Mouse (Mus musculus): ENCODE measurements at regions not wholly inside any gene's neighbourhood (a gene's known extent, or its start where the extent isn't known, plus 50 kb on each side); places are given as distances from the start of the nearest gene placed in this dataset.

DNA sequence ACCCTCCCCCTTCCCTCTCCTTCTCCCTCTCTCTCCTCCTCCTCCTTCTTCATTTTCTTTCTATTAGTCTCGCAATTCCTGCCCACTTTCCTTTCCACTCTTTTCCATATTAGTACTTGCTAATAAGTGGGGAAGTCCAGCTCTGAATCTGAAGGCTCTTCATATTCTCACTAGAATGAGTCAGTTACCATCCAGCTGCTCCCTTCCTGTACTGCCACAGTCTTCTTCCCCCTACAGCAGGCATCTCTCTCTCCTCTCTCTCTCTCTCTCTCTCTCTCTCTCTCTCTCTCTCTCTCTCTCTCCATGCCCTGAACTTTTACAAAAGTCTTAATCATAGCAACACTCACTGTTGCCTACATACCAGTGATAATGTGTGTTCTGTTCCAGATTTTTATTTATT is 226.6 kb upstream of the Pter start:
- DNase-seq (ENCODE audit: low spot score in 2 of 2): no peak

DNA sequence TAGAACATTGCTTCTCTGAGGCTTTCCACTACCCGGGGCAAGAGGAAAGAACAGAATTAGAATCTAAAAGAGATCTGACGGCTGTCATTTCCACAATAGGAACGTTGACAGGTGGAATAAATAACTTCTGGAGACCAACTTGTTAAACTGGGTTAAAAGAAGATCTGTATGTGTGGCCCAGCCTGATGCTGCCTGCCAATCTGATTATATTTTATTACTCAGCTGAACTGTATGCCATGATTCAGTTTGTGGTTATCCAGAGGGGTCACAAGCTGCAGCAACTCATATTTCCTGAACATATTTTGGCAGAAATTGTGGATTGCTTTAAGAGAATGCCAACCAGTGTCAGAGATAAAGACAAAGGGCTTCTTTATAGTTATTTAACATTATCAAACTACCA is 224.5 kb upstream of the Pter start:
- no peak for DNase-seq (ENCODE audit: low spot score in 2 of 2)

DNA sequence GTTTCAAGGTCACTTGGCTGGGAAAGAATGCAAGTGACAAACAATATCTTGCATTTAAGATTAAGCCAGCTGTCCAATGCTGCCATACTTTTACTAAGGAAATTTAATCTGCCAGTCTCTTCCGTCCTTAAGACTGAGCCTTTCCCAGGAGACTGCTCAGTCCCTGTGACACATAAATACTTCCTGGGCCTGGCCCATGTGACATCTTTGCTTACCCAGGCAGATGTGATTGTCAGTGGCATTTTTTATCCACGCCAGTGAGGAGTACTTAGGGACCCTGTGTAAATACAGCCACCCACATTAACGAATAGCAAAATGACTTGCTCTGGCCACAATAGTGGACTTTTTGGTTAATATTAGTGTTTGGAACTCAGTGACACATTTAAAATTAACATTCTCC is 216.3 kb upstream of the Pter start:
- no peak for DNase-seq (ENCODE audit: low spot score in 2 of 2)

DNA sequence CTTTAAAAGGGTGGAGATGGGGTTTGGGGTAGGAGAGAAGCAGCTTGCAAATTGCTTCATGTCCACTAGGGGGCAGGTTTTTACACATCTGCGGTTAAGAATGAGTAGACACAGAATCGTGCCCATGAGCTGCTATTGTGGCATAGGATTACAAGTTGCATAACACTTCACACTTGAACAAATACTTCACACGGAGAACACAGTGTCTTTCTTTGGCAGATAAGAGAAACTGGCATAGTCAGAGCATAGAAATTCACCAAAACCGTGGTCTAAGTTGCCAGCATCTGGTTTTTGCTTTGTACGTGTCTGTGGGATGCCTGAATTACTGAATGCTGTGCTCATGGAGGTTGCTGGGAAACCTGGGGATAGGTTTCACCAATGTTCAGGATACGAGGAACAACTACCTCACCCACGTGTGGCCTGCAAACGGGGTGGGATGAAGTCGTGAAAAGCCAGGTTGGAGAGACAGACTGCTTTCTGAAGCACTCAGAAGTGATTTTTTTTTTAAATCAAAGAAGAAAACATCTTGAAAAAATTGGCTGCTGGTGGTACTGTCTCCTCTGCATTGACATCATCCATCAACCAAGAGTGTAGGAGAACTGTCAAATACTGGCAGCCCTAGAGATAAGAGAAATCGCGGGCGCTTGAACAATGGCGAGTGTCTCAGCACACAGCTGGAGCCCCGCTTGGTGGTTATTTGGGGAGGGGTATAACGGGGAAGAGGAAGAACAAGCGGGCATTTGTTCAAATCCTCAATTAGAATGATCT is 214.5 kb upstream of the Pter start:
- DNase-seq (ENCODE audit: low spot score in 2 of 2): peak; percentile 70 to 76

DNA sequence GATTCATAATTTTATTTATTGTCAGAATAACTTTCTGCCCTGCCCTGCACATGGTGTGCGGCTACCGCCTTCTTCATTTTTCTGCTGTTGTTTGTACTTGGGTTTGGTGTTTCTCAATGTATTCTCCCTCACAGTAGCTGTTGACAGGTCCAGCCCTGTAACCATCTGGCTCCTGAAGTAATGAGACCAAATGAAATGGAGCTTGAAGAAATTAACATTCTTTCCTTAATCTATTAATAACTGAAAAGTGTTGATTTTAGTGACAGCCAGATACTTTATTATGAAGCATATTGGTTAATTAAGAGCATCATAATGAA is 214.0 kb upstream of the Pter start:
- peak in 1 of 2 experiments; percentile 29 for DNase-seq (ENCODE audit: low spot score in 2 of 2)

DNA sequence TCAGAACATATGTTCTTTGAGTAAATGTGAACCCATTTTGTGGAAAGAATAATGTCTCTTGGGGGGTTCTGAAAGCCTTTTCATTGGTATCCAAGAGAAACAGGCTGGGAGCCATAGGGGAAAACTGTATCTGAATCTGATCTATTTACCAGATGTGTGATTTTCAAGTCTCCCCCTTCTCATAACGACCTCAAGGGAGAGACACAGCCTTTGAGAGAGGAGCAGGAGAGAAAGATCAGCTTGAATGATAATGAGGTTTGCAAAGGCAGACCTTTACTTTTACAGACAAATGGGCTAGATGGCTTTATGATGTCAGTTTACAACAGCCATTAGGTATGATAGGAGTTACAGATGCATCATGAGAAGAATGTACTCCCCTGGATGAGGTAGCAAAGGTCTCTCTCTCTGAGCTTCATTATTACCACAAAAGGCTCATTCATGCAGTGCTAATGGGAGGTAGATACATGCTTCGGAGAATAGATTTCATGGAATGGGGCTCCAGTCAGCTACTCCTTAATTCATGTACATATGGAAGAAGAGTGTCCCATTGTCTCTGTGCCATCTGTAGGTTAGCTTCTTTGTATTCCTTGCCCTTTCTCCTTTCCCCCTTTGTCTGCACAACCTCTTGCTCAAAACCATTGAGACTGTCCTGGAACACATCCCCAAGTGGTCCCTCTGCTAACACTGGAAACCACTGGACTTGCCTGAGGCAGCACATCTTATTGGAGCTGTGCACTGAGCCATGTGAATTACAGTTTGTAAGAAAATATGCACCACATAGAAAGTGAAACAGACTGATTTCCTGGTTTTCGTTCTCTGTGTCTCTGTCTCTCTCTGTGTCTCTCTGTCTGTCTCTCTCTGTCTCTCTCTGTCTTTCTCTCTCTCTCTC is 207.5 kb upstream of the Pter start:
- no peak for DNase-seq (ENCODE audit: low spot score in 2 of 2)

DNA sequence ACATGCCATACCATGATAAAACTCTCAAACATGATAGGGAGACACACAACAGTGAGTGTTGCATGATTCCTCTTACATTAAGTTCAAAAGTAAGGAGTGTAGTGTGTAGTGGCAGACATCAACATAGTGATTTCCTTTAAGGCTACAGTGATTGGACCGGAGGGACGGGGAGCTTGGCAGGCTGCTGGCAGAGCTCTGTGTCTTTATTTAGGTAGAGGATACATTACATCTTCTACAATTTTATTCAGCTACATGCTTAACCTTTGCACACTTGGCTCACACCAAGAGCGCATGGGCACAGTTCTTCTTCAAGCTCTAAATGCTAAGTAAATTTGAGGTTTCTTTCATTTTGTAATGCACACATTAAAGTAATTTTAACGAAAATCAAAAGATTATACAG is 194.6 kb upstream of the Pter start:
- no peak for DNase-seq (ENCODE audit: low spot score in 2 of 2)

DNA sequence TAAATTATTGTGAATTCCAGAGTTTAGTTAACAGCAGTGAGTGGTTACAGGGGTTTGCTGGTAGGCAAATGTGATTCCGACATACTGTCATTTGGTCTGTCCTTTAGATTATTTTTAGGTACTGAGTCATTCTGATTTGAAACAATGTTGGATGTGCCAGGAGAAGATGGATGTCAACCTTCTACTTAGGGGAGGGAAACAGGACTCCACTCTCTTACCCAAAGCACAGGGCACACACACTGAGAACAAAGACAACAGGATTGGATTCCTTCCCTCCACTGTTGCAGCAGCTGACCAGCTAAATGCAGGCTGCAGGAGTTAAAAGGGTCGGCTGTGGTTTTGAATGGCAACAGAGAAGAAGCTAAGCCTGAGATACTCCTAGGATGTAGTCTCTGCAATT is 186.7 kb upstream of the Pter start:
- no peak for DNase-seq (ENCODE audit: low spot score in 2 of 2)

DNA sequence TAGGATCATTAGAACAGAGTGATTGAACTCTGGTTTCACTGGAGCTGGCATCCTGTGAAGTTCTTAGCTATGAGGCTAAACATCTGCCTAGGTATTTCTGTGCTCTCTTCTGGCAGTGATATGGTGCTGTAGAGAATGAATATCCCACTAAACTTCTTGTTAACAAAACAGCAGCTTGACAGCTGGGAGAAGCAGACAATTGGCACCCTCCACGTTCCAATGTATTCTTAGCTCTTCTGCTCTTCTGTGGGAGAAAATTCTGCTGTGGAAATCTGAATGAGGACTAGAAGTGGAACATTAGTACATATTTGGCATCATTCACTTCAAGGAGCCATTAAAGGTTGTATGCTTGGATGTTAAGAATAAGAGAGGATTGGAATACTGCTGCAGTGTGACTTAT is 177.0 kb upstream of the Pter start:
- peak; percentile 24 to 39 for DNase-seq (ENCODE audit: low spot score in 2 of 2)

DNA sequence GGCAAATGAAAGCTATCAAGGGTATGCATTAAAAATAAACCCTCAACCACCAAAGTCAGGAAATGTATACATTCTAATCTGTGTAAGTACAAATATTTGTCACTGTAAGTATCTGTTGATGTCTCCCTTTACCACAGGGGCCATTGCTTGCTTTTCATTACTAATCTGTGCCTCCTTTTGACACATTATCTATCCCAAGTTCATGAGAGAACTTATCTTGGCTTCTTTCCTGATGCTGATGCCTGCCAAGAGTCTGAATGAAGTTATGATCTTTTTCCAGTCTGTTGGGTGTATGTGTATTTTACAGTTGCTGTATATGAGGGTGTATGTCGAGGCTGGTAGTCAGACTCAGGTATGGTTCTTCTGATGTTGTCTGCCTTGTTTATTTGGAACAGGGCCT is 165.0 kb upstream of the Pter start:
- DNase-seq (ENCODE audit: low spot score in 2 of 2): no peak

DNA sequence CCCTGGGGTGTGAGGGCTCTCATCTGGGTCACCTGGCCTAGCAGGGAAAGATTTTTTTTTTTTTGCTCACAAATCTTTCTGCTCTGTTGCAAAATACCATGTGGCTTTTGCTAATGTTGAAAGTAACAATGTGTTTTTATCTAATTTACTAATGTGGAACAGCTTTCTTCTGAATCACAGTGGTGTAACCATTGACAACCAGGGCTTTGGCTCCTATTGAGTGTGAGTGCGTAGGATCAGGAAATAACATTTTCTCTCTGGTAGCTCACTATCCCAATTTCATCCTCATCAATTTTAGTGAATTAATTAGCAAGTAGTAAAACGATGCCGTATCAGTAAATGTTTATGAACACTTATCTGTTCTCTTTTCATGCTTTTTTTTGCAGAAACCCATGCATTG is 163.9 kb upstream of the Pter start:
- DNase-seq (ENCODE audit: low spot score in 2 of 2): no peak

DNA sequence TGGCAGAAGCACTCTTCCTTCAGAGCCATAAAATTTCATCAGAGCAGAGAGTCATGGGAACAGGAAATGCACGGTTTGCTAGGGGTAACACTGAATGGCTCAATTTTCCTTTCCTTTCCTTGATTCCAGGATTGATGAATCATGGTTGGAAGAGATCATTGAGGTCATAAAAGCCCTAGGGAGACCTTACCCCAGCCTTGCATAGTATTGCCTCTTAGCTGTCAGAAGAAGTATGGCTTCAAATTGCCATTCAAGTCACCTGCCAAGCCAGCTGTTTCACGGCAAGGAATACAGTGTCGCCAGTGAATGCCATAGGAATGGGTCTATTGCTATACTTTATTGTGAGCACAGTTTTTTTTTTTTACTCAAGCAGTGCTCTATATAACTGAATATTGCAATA is 162.4 kb upstream of the Pter start:
- no peak for DNase-seq (ENCODE audit: low spot score in 2 of 2)

DNA sequence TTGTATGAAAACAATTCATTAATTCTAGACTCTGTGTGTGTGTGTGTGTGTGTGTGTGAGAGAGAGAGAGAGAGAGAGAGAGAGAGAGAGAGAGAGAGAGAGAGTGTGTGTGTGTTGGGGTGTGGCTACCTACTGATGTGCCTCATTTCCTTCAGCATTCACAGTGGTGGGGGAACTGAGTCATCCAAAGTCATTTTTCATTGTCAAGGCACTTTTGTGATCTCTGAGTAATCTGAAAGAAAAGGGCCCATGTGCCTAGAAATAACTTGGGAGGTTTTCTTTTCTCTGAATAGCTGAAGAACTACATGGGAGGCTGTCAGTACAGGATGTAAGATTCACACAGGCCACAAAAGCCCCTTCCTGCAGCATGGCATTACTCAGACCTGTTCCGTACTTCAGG is 159.3 kb upstream of the Pter start:
- DNase-seq (ENCODE audit: low spot score in 2 of 2): no peak

DNA sequence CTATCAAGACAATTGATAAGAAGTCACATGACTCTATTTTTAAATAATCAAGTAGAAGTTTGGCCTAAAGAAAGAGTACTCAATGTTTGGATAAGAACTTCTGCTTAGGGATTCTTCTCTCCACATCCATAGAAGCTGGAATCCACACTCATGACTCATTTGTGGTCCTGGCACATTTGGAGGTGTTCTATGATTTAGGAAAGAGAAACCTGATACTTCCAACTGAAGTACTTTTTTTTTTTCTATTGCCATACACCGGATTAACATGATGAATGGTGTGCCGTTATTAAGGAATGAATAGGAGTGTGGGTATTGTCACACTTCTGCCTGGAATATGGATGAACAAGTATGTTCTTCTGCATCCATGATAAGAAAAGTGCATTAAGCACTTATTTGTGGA is 158.5 kb upstream of the Pter start:
- no peak for DNase-seq (ENCODE audit: low spot score in 2 of 2)

DNA sequence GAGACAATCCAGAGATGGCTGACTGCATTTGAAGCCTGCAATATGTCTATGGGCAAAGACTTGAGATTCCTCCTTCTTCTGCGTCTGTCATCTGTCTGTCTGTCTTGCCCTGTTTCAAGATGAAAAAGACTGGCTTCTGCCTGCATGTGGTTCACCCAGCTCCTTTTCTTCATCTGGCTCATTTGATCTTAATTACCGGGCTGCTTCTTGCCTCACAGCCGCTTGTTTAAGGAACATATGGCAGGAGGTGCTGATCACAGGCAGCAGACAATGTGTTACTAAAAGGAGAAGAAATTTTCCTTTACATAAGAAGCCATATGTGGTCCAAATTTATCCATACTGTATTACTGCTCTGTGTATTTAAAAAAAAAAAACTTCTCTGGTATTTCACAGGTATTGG is 147.0 kb upstream of the Pter start:
- DNase-seq (ENCODE audit: low spot score in 2 of 2): peak; percentile 49 to 62

DNA sequence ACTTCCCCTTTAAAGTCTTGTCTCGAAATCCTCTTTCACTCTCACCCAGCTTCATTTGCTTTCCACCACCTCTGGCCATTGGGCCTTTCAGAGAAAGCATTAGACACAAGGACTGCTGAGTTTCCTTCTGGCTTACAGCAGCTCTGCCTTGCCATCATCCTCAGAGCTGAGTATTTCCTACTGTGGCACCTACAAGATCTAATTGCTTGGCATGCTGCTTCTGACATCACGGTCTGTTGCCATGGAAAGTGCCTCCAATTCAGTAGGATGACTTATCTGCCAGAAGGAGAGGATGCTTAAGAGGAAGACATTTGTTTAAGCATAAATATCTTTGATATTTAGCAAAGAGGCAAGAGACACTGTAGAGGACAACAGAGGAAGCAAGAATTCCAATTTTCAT is 146.1 kb upstream of the Pter start:
- peak; percentile 47 to 61 for DNase-seq (ENCODE audit: low spot score in 2 of 2)

DNA sequence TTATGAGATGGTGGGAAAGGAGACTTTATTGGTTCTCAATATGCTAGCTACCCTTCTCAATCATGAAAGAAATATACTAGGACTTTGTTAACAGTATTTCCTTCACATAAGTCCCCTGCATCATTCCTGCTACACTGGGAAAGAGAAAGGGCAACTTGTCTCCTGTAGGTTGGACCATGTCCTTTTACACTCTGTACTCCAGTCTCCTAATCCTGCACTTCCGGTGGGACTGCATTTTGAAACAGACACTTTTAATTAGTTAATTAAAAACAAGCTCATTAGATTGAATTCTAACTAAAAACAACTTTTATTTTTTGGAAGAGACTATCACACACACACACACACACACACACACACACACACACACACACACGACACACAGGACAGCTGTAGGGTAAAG is 131.2 kb upstream of the Pter start:
- no peak for DNase-seq (ENCODE audit: low spot score in 2 of 2)

DNA sequence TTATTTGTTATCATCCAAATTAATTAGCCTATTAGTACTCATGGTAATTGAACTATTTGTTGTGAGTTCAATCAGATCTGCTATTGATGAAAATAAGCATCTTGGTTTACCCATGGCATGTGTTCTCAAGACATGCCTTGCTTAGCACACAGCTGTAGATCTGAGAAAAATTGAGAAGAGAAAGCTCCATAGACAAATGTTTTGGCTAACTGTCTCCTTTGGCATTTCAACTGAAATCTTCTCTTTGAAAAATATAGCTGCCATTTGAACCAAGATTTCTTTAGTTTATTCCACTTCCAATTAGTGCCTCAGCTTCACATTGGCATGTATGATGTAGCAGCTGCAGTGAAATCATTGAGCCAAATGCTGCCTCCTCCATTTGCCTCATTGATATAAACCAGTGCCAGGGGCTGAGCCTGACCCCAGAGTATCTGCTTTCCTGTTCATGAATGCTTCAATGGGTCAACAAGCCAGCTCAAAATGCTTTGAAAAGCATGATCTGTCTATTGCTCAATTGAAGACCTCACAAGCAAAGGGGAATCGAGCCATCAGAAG is 126.1 kb upstream of the Pter start:
- no peak for DNase-seq (ENCODE audit: low spot score in 2 of 2)

DNA sequence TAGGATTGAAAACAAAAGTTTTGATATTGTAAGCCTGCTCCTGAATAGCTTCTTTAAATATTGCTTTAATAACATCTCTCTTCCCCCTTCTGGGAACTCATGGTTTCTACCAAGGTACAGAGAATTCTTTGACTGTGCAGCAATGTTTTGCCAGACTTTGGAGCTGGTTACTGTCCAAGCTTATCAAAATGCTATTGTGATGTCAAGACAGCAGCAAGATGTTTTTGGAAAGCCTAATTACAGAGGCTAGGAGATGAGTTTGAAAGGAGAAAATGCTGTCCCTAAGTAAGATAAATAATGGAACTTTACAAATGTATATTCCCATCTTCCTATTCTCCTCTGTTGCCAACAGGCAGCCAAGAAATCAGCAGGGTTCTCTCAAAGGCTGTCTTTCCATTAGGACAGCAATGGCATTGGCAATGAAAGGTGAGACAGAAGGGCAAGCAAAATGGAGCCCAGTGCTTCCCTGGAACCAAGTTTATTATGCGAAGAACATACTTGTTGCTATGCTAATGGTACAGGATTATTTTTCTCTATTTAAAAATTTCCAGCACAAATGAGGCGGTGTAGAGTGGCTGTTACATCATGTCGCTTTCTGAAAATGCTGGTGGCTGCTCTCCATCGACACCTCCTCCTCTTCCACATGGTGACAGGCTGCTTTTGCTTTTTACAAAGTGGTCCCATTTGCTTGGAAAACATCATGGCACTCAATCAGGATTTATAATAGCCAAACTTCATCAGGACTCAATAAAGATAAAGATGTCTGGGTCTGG is 124.5 kb upstream of the Pter start:
- DNase-seq (ENCODE audit: low spot score in 2 of 2): peak in 1 of 2 experiments; percentile 5

DNA sequence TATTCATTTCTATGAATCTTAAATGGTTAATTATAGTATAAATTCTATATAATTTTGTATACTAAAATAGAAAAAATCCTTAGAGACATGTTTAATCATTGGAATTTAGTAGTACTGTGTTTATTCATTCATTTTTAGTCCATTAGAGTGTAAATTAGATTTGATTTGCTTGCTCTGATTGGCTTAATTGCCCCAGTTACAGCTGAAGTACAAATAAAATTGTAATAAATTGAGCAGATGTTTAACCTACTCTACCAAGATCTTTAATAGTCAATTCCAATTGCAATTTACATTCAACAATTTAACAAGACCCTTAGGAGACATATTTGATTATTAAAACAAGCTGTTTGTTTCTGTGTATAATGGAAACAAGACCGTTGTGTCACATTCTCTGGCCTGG is 121.2 kb upstream of the Pter start:
- no peak for DNase-seq (ENCODE audit: low spot score in 2 of 2)

DNA sequence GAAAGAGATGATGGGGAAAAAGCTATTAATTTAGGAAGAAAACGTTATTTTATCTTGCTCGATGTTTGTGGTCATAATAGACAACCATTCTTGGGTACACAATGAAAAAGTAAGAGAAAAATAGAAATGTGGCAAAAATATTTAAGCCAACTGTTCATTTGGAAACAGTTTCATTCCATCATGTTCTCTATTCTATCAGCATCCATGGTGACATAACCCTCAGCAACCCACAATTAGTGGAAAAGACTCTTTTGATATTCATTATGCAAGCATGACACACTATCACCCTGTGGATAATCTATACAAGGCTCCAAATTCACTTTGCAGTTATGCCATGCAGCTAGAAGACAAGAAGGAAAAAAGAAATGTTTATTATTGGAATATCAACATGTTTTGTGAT is 118.7 kb upstream of the Pter start:
- no peak for DNase-seq (ENCODE audit: low spot score in 2 of 2)

DNA sequence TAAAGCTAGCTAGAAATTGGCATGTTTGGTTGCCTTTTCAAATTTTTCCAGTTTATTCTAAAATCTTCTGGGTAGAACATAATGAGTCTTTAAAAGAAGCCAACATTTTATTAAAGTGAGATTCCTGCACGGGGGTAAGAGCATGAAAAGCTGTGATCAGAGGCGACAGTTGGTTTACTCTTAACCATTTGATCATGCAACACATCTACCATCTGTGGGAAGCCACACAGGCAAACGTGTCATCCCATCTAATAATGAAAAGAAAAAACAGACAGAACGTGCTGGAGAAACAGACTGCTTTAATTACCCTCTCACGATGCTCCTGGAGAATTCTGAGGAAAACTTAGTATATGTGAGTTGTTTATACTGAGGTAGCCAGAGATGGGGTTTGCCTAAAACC is 115.4 kb upstream of the Pter start:
- DNase-seq (ENCODE audit: low spot score in 2 of 2): no peak
